Mouse (Mus musculus): ENCODE measurements at regions not wholly inside any gene's neighbourhood (a gene's known extent, or its start where the extent isn't known, plus 50 kb on each side); places are given as distances from the start of the nearest gene placed in this dataset.

GRCm38 (mm10) chr9:116290896-116291295, 115.7 kb upstream of the Tgfbr2 start:
- no peak for DNase-seq (ENCODE audit: extremely low read depth, insufficient read length, low spot score)

- DNase-seq (ENCODE audit: extremely low read depth, insufficient read length, low spot score) = no peak
Observed at GRCm38 (mm10) chr9:116285691-116286431, 110.7 kb upstream of the Tgfbr2 start.

GRCm38 (mm10) chr9:116283790-116284526, 108.8 kb upstream of the Tgfbr2 start:
- no peak for DNase-seq (ENCODE audit: extremely low read depth, insufficient read length, low spot score)

- no peak for DNase-seq (ENCODE audit: extremely low read depth, insufficient read length, low spot score)
Observed at GRCm38 (mm10) chr9:116281654-116282053, 106.5 kb upstream of the Tgfbr2 start.

DNA sequence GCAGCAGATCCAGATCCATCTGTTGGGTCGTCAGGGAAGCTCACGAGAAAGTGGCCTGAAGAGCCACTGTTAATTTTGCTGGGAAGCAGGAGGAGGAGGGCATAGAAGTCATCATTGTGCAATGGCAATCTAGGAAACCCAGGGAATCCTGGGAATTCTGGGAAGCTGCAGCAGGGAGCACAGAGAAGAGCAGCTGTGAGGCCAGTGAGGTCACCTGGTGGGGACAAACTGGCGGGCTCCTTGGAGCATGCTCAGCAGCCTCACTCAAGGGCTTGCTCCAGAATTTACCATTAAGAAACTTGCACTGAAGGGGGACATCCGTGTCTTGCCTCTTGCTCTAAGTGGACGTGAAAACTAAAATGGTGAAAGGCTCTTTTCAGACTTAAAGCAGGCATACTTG, 105.0 kb upstream of the Tgfbr2 start:
- no peak for DNase-seq (ENCODE audit: extremely low read depth, insufficient read length, low spot score)

- no peak for DNase-seq (ENCODE audit: extremely low read depth, insufficient read length, low spot score)
Observed at GRCm38 (mm10) chr9:116278862-116279261, 103.7 kb upstream of the Tgfbr2 start.

DNA sequence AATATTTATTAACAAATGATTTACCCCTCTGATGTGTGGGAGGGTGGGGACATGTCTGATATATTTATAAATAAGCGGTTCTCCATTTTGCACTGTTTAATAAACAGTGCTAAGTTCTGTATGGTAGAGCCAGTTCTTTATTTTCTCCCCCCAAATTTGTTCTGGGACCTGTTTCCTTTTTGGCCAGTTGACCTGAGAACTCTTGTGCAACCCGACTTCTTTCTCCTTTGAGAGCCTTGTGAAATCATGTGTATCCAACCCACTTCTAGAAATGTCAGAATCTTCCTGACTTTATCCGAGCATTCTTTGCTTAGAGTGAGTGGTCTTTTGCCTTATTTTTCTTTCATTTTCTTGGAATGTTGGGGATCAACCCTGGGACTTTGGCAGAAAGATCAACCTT, 102.6 kb upstream of the Tgfbr2 start:
- no peak for DNase-seq (ENCODE audit: extremely low read depth, insufficient read length, low spot score)

DNA sequence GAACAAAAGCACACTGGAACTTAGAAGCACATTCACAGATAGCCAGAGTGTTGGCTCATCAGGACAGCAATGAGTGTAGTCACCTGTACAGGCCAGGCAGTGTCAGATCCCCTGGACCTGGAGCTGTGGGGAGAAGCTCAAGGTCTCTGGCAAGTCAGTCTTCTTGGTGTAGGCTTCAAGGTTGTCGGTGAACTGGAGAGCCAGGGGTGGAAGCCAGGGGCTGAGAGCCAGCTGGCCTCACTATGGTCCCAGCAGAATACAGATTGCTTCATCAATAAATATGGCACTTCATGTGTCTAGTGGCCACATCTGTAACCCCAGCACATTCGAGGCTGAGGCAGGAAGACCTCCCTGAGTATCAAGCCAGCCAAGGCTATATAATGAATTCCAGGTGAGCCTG, 101.0 kb upstream of the Tgfbr2 start:
- DNase-seq (ENCODE audit: extremely low read depth, insufficient read length, low spot score) = no peak

DNA sequence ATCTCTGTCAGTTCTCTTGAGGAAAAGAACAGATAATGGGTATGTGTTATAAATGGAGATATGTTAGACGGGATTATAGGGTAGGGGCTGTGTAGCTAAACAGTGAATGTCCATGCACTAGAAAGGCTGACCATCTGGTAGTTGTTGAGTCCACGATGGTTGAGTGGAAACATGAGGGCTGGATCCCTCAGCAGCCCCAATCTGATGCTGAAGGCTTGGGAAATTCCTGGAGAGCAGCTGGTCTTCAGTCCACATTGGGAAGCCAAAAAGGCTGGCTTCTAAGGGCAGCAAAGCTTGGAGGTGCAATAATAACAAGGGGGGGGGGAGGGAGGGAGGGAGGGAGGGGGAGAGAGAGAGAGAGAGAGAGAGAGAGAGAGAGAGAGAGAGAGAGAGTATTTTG, 97.3 kb upstream of the Tgfbr2 start:
- no peak for DNase-seq (ENCODE audit: extremely low read depth, insufficient read length, low spot score)

DNA sequence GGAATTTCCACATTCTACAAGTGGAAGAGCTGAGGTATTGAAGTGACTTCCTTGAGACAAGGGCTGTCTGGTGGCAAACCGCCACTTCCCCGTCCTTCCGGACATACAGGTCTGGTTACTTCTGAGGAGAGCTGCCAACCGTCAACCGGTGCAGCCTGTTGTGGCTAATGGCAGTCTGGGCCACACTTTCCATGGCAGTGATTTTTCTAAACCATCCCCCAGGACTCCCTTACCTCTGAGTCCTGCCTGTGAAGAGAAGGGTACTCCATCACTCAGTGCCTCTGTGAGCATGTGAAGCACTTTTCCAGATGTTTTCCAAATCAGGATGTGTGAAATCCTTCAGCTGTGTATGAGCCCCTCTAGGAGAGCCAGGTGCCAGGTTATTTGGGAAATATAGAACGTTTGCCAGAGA, 95.3 kb upstream of the Tgfbr2 start:
- no peak for DNase-seq (ENCODE audit: extremely low read depth, insufficient read length, low spot score)

DNA sequence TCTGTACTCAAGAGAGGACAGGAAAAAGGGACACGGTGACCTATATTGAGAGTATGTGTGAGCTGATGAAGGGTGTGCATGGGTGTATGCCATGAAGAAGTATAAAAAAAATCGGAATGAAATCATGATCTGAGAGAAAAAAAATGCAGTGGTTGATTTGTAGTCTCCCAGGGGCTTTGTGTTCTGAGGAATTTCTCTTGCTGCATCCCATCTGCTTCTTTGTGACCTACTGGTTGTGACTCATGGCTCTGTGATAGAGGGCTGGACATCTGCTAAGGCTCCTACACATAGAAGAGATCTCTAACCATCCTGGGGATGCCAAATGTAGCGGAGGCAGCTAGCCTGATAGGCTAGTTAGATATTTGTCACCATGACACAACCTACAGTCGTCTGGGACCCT, 92.3 kb upstream of the Tgfbr2 start:
- DNase-seq (ENCODE audit: extremely low read depth, insufficient read length, low spot score) = peak; percentile 67

GRCm38 (mm10) chr9:116263833-116264232, 88.7 kb upstream of the Tgfbr2 start:
- DNase-seq (ENCODE audit: extremely low read depth, insufficient read length, low spot score) = no peak

DNA sequence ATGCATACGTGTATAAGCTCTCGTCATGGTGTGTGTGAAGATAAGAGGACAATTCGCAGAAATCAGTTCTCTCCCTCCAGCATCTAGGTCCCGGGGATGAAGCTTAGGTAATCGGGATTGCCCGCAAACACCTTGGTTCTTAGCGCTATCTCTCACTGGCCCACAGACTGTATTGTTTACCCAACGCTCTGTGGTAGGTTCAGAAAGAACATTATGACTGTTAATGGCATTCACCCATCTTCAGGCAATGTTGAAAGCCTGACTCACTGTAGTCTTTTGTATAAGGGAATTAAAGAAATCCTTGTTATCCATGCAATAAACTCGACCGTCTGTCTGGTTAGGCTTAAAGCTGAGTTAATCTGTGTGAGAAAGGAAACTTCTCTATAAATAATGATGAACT, 84.4 kb upstream of the Tgfbr2 start:
- no peak for DNase-seq (ENCODE audit: extremely low read depth, insufficient read length, low spot score)

- no peak for DNase-seq (ENCODE audit: extremely low read depth, insufficient read length, low spot score)
Observed at GRCm38 (mm10) chr9:116253546-116253945, 78.4 kb upstream of the Tgfbr2 start.

DNA sequence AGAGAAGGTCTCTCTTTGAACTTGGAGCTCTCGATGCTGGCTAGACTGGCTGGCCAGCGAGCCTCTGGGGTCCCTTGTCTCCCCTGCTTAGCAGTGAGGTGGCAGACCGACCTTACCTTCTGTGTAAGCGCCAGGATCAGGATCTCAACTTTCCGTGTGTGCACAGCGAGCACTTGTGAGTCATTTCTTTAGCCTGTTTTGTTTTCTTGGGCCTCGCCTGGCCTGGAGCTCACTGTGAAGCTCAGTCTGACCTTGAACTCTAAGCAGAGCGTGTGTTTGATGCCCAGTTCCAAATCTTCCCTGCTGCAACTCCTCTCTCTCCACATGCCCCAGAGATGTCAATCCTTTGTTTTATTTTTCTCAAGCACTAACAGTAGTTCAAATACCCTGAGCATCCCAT, 77.6 kb upstream of the Tgfbr2 start:
- DNase-seq (ENCODE audit: extremely low read depth, insufficient read length, low spot score) = no peak

GRCm38 (mm10) chr9:116249791-116250190, 74.6 kb upstream of the Tgfbr2 start:
- no peak for DNase-seq (ENCODE audit: extremely low read depth, insufficient read length, low spot score)

- no peak for DNase-seq (ENCODE audit: extremely low read depth, insufficient read length, low spot score)
Observed at GRCm38 (mm10) chr9:116245136-116245535, 70.0 kb upstream of the Tgfbr2 start.

- DNase-seq (ENCODE audit: extremely low read depth, insufficient read length, low spot score) = no peak
Observed at GRCm38 (mm10) chr9:116244619-116244899, 69.4 kb upstream of the Tgfbr2 start.

DNA sequence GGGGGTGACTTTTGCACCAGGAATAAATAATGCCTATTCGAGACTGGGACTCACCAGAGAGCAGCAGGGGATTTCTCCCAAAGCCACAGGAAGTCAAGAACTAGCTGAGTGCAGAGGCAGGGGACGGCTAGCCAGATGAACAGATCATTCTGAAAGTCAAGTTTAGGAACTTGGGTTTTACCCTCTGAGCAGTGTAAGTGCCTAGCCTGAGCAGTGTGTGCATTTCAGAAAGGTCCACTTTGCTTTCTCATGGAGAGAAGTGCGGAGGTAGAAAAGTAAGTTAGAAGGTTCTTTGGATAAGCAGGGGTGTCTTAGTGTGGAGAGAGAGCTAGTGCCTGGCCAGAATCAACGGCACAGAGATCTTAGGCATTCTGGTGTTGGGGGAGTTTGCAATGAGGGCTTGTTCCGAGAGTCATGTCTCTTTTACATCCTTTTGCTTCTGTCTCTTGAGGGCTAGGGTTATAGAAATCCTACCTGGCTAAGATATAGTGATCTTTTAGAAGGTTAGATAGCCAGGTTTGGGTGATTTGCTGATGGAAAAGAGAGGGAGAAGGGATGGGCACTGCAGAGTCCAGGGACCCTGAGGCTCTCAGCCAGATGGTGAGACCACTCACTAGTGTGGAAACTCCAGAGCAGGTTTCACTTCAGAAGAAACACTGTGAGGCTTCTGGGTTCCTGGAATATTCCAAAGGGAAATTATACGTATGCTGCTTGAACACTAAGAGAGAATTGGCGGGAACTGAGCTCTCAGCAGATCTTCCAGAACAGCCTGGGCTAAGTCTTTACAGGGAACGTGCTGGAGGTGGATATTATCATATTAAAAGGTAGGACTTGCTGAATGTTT, 68.8 kb upstream of the Tgfbr2 start:
- DNase-seq (ENCODE audit: extremely low read depth, insufficient read length, low spot score) = no peak

GRCm38 (mm10) chr9:116241933-116242526, 66.9 kb upstream of the Tgfbr2 start:
- DNase-seq (ENCODE audit: extremely low read depth, insufficient read length, low spot score) = peak; percentile 28

- no peak for DNase-seq (ENCODE audit: extremely low read depth, insufficient read length, low spot score)
Observed at GRCm38 (mm10) chr9:116241290-116241689, 66.1 kb upstream of the Tgfbr2 start.
